Mouse (Mus musculus) lung, embryonic 16.5 days (tissue): ENCODE data around the gene Parvb. TPM values are rescaled to one million over a fixed set of nuclear protein-coding genes. Genes with fewer than 3 reads are reported as not detected.

ENCODE experiments used
- ATAC-seq: fragments of 200-750 bp; cut with Nextera tagmentation; 2 replicates; pipeline ENCODE4 v1.8.0; 2017; ENCODE audit warnings: low read depth, mild to moderate bottlenecking, moderate library complexity
- H3K27ac ChIP-seq: fragments of 300-500 bp; sonication (generic); 2 replicates; pipeline ENCODE4 v1.5.1; 2014; ENCODE audit warnings: mild to moderate bottlenecking, control low read depth, low read length
- H3K27me3 ChIP-seq: fragments of 300-500 bp; sonication (generic); 2 replicates; pipeline ENCODE4 v1.6.1; 2014; ENCODE audit warnings: low read depth, low read length, mixed read lengths; ENCODE audit not compliant: control insufficient read depth, insufficient read depth
- H3K36me3 ChIP-seq: fragments of 300-500 bp; sonication (generic); 2 replicates; pipeline ENCODE4 v1.6.1; 2014; ENCODE audit warnings: low read length; ENCODE audit not compliant: control insufficient read depth, insufficient read depth
- H3K4me1 ChIP-seq: fragments of 300-500 bp; sonication (generic); replicated peaks from 2 replicates; pipeline ENCODE4 v1.6.1; 2014; ENCODE audit warnings: low read length, mixed read lengths; ENCODE audit not compliant: control insufficient read depth, insufficient read depth
- H3K4me2 ChIP-seq: fragments of 300-500 bp; sonication (generic); 2 replicates; pipeline ENCODE4 v1.6.1; 2014; ENCODE audit warnings: low read depth, low read length, control low read depth
- H3K4me3 ChIP-seq: fragments of 300-500 bp; sonication (generic); 2 replicates; pipeline ENCODE4 v1.5.1; 2014; ENCODE audit warnings: mild to moderate bottlenecking, low read length, control low read depth
- H3K9ac ChIP-seq: fragments of 300-500 bp; sonication (generic); 2 replicates; pipeline ENCODE4 v1.6.1; 2014; ENCODE audit warnings: low read length, control low read depth
- H3K9me3 ChIP-seq: fragments of 300-500 bp; sonication (generic); 2 replicates; pipeline ENCODE4 v1.6.1; 2016; ENCODE audit warnings: low read length; ENCODE audit not compliant: control insufficient read depth
- WGBS: fragments of 180-500 bp; shearing (Covaris S2); extraction: QIAGEN DNeasy Blood & Tissue Kit; methylation state at CpG from one replicate; pipeline ENCODE4 v1.1.7; 2014; 5-methylcytosine and 5-hydroxymethylcytosine counted together
- polyA plus RNA-seq: library from polyadenylated mRNA; unstranded; fragments of >200 nt; fragmentation: Nextera tagmentation; extraction: Ambion mirVana; gene quantifications from 2 replicates; pipeline ENCODE4 v1.2.1, GENCODE M21; 2015

The Parvb gene
- polyA plus RNA-seq, 1 experiment from 2014 or later = 5.2 TPM

DNA sequence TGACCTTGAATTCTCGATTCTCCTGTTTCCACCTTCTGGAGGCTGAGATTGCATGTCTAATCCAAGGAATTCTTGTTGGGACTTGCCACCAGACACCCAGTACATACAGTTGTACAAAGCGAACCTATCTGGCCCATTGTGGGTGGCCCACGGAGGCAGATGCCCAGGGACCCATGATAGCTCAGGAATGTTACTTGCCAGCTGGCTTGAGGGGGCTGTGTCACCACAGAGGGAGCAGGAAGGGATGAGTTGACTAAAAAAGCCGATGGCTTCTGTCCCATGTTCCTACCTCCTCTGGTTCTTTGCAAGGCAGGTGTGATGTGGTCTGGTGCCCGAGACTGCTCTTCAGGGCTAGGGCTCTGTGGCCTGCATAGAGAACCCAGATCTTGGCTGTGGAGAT lies 59.3 kb downstream of the Parvb start:
- Histone ChIP-seq H3K36me3 (no peaks in the 10 kb centered on the region), H3K4me2 (no peak overlapping the region), H3K9ac (no peak overlapping the region), H3K4me3 (no peak overlapping the region), H3K27ac (no peak overlapping the region), H3K4me1 (no peaks in the 10 kb centered on the region), H3K9me3 (no peaks in the 10 kb centered on the region), H3K27me3 (no peaks in the 10 kb centered on the region)
- ATAC-seq = no peak
- 82% methylated on average over 5 of the region's 5 CpGs for WGBS

DNA sequence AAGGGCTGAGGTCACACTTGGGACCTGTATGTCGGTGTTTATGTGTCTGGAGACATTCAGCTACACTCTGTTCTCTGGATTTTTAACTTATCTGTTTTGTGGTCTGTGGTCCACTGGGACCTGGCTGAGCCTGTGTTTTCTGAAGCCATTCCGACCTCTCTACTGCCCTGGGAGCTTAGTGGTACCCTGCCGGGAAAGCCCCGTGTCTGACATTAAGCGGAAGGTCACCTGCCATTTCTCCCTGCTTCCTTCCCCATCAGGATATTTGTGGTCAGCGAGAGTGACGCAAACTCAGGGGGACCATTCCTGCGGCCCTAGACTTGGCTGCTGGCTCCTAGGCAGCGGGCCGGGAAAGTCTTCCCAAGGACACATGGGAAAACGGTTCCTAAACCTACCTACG lies 61.7 kb downstream of the Parvb start:
- H3K27me3 ChIP-seq = no peaks in the 10 kb centered on the region
- no peak for ATAC-seq
- WGBS = 80% methylated on average over 12 of the region's 12 CpGs
- H3K9ac ChIP-seq = no peak overlapping the region
- H3K4me2 ChIP-seq = no peak overlapping the region
- no peaks in the 10 kb centered on the region for H3K4me1 ChIP-seq
- no peak overlapping the region for H3K4me3 ChIP-seq
- H3K9me3 ChIP-seq = no peaks in the 10 kb centered on the region
- no peak overlapping the region for H3K27ac ChIP-seq
- H3K36me3 ChIP-seq = no peaks in the 10 kb centered on the region

DNA sequence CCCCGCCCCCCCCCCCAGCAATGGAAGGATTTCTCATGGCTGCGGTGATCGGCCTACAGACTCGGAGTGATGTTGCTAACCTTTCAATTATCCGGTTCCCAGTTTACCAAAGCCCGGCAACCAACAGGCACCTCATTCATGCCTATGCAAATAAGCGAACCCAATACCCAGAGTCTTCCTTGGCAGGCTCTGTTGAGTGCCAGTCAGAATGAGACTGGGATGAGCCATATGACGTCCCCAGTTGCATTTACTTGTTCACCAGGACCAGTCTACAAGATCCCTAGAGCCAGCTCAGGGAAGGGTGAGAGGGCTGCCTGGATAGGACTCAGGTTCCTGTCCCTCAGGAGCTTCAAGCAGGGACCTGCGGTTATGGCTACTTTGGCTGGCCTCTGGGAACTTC lies 62.5 kb downstream of the Parvb start:
- Histone ChIP-seq H3K9ac (no peak overlapping the region), H3K27me3 (no peaks in the 10 kb centered on the region), H3K4me2 (no peak overlapping the region), H3K4me3 (no peak overlapping the region), H3K27ac (no peak overlapping the region), H3K9me3 (no peaks in the 10 kb centered on the region), H3K36me3 (no peaks in the 10 kb centered on the region), H3K4me1 (peaks cover 6% of the 10 kb centered on the region; the same call in 1 of the 2 replicates)
- no peak for ATAC-seq
- 84% methylated on average over 8 of the region's 9 CpGs for WGBS

DNA sequence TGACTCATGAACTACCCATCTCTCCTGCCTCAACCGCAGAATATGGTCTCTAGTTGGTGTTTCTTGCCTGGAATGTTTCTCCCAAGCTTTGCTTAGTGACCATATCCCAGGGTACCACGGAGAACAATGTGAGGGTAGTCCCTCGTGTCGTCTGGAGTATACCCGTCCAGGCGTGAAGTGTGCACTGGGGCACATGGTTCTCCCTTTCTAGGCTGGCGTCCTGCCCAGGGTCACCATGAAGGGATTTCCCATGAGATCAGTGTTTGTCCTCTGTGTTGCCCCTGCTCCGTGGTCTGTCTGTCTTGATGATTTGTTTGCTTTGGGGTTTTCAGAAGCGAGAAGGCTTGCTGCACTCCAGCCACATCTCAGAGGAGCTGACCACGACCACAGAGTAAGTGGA lies 63.4 kb downstream of the Parvb start:
- Histone ChIP-seq H3K9me3 (no peaks in the 10 kb centered on the region), H3K4me3 (no peak overlapping the region), H3K27ac (no peak overlapping the region), H3K36me3 (no peaks in the 10 kb centered on the region), H3K4me2 (no peak overlapping the region), H3K4me1 (peaks cover 9% of the 10 kb centered on the region; the same call in 1 of the 2 replicates), H3K27me3 (no peaks in the 10 kb centered on the region), H3K9ac (no peak overlapping the region)
- 61% methylated on average over 10 of the region's 10 CpGs for WGBS
- no peak for ATAC-seq

DNA sequence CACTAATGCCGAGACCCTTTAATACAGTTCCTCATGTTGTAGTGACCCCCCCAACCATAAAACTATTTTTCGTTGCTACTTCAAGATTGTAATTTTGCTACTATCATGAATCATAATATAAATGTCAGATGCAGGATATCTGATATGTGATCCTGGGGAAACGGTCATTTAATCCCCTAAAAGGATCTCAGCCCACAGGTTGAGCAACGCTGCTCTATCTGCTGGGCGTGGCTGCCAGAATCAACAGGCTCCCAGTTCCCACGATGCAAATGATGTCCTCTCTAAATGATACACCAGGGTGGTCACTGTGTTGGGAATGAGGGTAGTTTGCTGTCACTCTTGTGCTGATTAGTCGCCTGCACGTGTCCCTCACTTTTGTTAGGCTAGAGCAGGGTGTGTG lies 65.6 kb downstream of the Parvb start:
- H3K27me3 ChIP-seq = no peaks in the 10 kb centered on the region
- H3K9me3 ChIP-seq = no peaks in the 10 kb centered on the region
- H3K4me2 ChIP-seq = no peak overlapping the region
- peaks cover 20% of the 10 kb centered on the region for H3K4me1 ChIP-seq
- WGBS = 59% methylated on average over 8 of the region's 8 CpGs
- no peak overlapping the region for H3K9ac ChIP-seq
- no peak for ATAC-seq
- H3K36me3 ChIP-seq = no peaks in the 10 kb centered on the region
- no peak overlapping the region for H3K4me3 ChIP-seq
- no peak overlapping the region for H3K27ac ChIP-seq

DNA sequence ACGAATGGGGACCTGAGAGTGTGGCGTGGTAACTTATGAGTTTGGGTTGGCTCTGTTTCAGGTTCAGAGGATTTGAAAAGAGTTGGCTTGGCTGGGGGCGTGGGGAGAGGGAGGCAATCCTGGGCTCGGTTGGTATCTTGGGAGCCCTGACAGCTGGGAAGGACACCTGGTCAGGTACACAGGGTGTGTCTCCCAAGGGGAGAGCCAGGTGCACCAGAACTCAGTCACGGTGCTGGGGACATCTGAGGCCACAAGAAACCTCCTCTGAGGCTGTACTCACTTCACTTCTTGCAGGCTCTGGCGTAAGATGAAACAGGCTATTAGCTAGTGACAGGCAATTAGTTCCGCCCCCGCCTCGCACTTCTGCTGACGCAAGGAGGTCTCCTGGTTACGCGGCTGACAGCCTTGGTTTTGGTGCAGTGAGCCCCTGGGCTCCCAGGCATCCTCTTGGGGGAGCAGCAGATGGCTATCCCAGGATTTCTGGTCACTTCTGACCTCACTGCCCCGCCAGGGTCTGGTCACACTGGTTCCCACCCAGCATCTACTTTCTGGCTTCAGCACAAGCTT lies 67.0 kb downstream of the Parvb start:
- H3K27me3 ChIP-seq = no peaks in the 10 kb centered on the region
- no peak overlapping the region for H3K9ac ChIP-seq
- no peaks in the 10 kb centered on the region for H3K9me3 ChIP-seq
- H3K36me3 ChIP-seq = no peaks in the 10 kb centered on the region
- ATAC-seq = peak; percentile 23; the same call in 1 of the 2 replicates
- no peak overlapping the region for H3K4me3 ChIP-seq
- no peak overlapping the region for H3K27ac ChIP-seq
- H3K4me2 ChIP-seq = no peak overlapping the region
- H3K4me1 ChIP-seq = peaks cover 20% of the 10 kb centered on the region
- WGBS = 33% methylated on average over 13 of the region's 13 CpGs

DNA sequence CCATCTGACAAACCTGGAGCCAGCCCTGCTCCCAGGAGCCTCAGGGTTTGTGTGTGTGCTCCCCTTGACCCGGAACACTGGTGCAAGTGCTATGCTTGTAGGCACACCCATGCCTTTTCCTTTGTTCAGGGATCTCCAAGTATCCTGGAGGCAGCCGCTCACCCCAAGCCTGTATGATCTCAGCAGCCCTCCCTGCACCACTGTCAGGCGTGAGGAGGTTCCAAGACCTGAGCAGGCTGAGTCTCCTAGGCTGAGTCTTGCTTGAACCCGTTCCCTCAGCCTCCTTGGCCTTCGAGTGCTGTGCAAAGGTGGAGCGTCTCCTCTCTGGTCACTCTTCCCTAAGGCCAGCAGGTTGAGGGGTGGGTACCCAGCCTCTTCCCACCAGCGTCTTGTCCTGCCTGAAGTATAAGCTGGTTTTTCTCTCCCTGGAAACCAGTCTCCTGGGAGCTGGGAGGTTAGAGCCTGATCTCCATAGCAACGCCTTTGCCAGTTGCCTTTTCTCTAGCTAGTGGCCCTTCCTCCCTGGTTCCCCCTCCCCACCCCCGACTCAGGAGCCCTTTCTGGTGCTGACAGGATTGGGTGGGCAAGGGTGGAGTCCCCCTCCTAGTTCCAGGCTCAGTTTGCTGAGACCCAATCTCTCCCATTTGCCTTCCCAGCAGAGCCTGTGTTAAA lies 68.0 kb downstream of the Parvb start:
- no peaks in the 10 kb centered on the region for H3K9me3 ChIP-seq
- no peaks in the 10 kb centered on the region for H3K36me3 ChIP-seq
- no peak overlapping the region for H3K4me3 ChIP-seq
- H3K27ac ChIP-seq = no peak overlapping the region
- H3K4me2 ChIP-seq = no peak overlapping the region
- peaks cover 20% of the 10 kb centered on the region for H3K4me1 ChIP-seq
- no peak for ATAC-seq
- H3K27me3 ChIP-seq = no peaks in the 10 kb centered on the region
- no peak overlapping the region for H3K9ac ChIP-seq
- WGBS = 39% methylated on average over 9 of the region's 9 CpGs

DNA sequence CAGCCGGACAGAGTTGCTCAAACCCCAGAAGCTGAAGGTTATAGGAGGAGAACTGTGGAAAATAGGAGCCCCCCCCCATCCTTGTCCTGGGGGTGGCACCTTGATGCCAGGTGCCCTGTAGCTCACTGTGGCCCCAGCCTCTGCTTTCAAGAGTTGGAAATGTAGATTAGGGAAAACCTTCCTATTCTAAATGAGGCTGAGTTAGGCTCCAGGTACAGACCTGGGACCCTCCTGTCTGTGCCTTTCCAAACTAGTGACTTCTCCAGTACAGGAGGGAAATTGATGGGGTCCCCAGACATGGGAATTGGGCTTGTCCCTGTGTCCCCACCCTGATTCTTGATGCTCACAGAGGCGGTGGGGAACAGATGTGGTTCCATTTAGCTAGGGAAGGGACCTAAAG lies 68.7 kb downstream of the Parvb start:
- no peak overlapping the region for H3K4me2 ChIP-seq
- no peak overlapping the region for H3K9ac ChIP-seq
- WGBS = 58% methylated on average over 2 of the region's 2 CpGs
- H3K27ac ChIP-seq = no peak overlapping the region
- H3K9me3 ChIP-seq = no peaks in the 10 kb centered on the region
- H3K27me3 ChIP-seq = no peaks in the 10 kb centered on the region
- H3K4me3 ChIP-seq = no peak overlapping the region
- no peaks in the 10 kb centered on the region for H3K36me3 ChIP-seq
- H3K4me1 ChIP-seq = peaks cover 22% of the 10 kb centered on the region
- ATAC-seq = no peak

DNA sequence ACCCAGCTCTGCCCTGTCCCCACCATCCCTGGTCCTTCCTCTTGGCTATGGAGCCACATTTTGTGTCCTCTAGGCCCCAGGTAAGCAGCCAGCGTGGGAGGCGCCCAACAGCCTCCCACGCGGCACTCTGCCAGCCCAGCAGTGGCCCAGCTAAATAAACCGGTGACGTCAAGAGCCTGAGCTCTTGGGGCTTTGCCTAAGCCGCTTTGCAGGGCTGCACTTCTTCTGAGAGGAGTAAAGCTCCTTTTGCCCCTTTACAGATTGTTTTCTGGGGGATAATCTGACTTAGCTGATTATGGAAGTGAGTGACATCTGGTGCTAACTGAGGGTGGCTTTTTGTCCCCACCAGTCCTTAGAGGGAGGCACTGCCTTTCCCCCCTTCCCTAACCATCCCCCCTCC lies 69.2 kb downstream of the Parvb start:
- Histone ChIP-seq H3K36me3 (no peaks in the 10 kb centered on the region), H3K4me1 (peaks cover 23% of the 10 kb centered on the region), H3K9ac (peak overlapping the region; percentile 17; the same call in 1 of the 2 replicates), H3K4me3 (no peak overlapping the region), H3K27ac (no peak overlapping the region), H3K9me3 (no peaks in the 10 kb centered on the region), H3K4me2 (no peak overlapping the region), H3K27me3 (no peaks in the 10 kb centered on the region)
- peak; percentile 61; the same call in 1 of the 2 replicates for ATAC-seq
- 16% methylated on average over 7 of the region's 7 CpGs for WGBS
